Mouse (Mus musculus) large intestine, adult 2 months (tissue): ENCODE measurements around the gene Rab21. TPM values are rescaled to one million over a fixed set of nuclear protein-coding genes. Genes with fewer than 3 reads are reported as not detected.
"Not testable (repeated sequence)": the region's sequence is repeated elsewhere in the genome, so short reads cannot be mapped to it uniquely, and the experiment has no call there.

Experiments
- DNase-seq: peaks from one replicate; pipeline ENCODE4 v3.0.0-alpha.2; 2012; ENCODE audit warnings: low read depth, low spot score
- WGBS: fragments of 180-500 bp; shearing (Covaris S2); methylation state at CpG from one replicate; pipeline ENCODE4 v1.1.7; 2018; 5-methylcytosine and 5-hydroxymethylcytosine counted together
- polyA plus RNA-seq: library from polyadenylated mRNA; depleted of rRNA; stranded (reverse); fragments of >200 nt; gene quantifications from 2 replicates; pipeline ENCODE4 v1.2.3, GENCODE M21; 2012

The Rab21 gene
- polyA plus RNA-seq, 1 experiment: 12.0 TPM

DNA sequence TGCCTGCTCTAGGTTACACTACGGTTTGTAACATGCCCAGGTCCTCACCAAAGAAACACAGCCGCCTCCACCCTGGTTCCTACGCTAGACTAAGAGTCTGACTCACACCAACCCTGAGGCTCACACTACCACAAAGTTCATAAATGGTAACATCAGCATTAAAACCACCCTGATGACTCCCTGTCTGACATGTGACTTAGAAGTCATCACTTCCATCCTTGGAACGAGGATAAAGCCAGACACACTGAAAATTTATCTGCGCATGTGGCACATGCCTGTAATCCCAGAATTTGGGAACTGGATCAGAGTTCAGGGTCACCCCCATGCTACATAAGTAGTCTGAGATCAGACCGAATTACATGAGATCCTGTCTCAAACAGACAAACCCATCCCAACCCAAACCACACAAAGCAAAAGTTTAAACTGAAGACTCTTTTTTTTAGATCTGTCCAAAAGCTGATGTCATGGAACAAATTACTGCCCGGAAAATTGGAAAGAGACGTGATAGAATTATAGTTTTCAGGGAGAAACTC is 17.1 kb upstream of the Rab21 start:
- WGBS: 58% methylated on average over 8 of the region's 8 CpGs
- DNase-seq: no peak

DNA sequence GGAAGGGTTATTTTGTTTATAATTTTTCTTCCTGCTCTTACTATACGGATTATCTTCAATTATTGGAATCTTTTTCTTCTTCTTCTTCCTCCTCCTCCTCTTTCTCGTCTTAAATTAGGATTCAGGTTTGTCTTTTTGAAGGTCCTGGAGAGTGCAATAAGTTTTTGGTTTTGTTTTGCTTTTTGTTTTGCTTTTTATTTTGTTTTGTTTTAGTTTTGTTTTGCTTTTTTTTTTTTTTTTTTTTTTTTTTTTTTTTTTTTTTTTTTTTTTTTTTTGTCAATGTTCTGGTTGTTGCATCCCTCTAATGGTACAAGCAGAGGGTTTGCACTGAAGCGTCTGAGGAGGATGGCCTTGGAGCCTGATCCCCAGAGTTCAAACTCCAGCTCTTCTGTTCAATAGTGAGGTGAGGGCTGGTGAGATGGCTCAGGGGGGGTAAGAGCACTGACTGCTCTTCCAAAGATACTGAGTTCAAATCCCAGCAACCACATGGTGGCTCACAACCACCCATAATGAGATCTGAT is 13.7 kb upstream of the Rab21 start:
- no peak for DNase-seq
- WGBS: 68% methylated on average over 3 of the region's 3 CpGs

DNA sequence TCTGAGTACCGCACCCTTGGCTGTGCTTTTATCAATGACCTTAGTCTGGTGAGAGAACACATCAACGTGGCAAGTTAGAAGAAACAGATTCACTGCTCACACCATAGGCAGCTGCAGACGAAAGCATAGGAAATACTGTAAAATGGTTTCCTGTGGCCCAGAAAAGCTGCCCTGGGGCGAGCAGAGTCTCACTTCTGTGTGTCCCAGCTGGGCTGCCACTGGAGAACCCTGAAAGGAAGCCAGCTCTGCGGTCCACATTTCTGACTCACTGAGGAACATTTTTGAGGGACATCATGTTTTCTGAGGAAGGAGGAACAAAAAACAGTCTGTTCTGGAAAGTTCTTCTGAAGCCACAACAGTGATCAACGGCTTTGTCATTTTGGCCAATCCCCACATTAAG is 13.1 kb upstream of the Rab21 start:
- WGBS: 64% methylated on average over 6 of the region's 6 CpGs
- DNase-seq: no peak

DNA sequence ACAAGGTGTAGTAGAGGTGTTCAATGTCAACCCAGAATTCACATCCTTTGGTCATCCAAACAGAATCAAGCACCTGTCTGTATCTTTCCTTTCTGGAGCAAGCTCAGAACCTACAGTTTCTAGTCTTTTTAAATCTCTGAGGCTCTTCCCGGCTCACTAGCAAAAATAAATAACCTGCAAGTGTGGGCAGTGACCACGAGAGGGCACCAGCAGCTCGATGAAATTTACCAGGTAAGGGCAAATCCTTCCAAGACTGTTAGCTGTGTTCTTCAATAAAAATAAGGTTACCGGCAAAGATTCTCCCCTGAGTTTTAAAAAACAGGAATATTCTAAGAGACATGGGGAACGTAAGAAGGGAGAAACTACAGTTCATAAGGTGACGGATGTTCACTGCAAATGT is 7.9 kb upstream of the Rab21 start:
- DNase-seq: peak; percentile 52
- WGBS: 8% methylated on average over 6 of the region's 6 CpGs

DNA sequence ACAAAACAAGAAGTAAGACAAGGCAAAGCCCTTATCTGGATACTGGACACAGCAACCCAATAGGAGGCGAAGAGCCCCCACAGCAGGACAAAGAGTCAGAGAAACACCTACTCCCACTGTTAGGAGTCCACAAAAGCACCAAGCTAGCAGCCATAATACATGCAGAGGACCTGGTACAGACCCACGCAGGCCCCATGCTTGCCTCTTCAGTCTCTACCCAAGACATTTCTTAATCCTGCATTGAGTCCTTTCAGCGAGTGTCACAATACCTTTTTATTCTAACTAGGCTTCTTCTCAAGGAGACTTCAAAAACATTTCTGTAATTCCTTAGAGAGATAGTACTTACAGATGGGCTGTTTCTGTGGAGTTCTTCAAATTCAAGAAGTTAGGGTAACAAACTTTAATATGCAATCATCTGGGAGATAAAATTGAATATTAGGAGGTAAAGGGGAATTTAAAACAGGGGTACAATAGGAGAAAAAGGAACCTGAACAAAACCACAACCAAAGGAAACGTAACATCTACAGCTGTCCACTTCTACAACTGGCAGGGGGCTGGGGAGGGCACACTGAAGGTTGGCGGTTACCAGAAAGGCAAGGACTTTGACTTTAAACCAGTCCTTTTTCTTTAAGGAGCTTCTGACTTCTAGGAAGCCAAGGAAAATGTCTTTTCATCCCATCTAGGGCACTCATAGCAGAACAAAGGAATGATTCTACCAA is 6.1 kb upstream of the Rab21 start:
- WGBS: 87% methylated on average over 5 of the region's 5 CpGs
- DNase-seq: no peak

DNA sequence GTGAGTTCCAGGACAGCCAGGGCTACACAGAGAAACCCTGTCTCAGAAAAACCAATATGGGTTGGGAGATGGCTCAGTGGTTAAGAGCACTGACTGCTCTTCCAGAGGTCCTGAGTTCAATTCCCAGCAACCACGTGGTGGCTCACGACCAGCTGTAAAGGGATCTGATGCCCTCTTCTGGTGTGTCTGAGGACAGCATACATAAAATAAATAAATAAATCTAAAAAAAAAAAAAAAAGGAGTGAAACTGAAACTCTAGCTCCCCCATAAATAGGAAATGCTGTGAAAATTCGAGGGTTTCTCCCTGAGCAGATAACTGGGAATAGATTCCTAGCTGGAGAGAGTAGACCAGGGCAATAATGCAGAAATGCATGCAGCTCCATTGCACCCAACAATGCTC is 3.0 kb upstream of the Rab21 start:
- 53% methylated on average over 3 of the region's 3 CpGs for WGBS
- not testable (repeated sequence) for DNase-seq

DNA sequence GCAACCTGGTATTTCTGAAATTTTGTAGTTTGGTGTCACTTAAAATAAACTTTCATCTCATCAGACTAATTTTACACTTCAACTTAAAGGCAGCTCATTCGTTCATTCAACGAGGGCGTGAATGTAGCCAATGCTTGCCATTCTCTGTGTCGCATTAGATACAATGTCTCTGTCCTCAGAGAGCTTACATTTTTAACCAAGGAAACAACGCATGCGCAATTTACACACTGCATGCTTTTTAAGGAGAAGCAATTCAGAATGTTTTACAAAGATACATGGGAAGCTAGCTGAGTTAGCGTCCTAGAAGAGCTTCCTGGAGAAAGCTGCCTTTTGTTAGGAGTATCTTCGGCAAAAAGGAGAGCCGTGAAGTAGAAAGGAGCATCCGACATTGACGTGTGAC is 919 bp upstream of the Rab21 start:
- 76% methylated on average over 11 of the region's 11 CpGs for WGBS
- no peak for DNase-seq

DNA sequence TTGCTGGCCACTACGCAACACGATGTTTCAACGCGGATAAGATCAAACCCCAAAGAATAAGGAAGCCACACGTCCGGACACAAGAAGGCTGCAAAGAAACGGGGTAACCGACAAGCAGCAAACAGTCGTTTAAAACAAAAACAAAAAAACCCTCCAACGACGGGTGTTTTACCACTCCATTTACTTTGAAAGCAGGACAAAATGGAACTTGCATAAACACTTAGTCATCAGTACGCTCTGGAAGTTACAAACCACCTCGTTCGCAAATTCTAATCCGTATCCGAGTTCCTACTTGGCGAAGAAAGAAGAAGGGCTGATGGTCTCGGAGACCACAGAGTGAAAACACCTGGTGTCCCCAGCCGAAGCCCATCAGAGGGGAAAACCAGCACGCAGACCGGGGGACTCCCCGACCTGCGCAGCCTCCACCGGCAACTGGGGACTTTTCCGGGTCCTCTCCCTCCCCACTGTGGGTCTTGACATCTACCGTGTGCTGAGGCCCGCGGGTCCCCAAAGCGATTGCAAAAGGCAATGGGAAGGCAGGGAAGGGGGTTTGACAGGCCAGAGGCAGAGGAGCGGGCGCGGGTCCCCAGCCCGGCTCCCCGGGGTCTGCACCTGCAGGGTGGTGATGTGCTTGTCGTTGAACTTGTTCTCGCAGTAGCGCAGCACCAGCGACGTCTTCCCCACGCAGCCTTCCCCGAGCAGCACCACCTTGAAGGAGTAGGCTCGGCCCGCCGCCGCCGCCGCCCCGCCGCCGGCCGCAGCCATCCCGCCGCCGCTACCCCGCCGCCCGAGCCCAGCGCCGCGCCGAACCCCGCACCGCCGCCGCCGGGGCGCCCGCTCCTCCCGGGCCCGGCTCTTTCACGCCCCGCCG is 577 bp downstream of the Rab21 start:
- DNase-seq: no peak
- WGBS: under 1% methylated on average over 73 of the region's 73 CpGs

DNA sequence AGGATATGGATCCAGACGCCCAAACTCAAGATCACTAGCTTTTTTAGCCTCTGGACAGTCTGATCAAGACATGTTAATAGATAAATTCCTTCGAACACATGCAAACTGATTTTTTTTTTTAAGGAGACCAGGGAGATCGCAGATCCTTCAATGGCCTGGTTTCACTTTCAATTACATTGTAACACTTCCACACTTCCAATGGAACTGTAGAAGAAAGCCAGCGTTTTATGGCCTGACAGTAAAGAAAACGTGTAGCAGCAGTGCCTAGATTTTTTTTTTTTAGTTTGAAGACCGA is 1.2 kb downstream of the Rab21 start:
- under 1% methylated on average over 6 of the region's 6 CpGs for WGBS
- DNase-seq: peak; percentile 51

DNA sequence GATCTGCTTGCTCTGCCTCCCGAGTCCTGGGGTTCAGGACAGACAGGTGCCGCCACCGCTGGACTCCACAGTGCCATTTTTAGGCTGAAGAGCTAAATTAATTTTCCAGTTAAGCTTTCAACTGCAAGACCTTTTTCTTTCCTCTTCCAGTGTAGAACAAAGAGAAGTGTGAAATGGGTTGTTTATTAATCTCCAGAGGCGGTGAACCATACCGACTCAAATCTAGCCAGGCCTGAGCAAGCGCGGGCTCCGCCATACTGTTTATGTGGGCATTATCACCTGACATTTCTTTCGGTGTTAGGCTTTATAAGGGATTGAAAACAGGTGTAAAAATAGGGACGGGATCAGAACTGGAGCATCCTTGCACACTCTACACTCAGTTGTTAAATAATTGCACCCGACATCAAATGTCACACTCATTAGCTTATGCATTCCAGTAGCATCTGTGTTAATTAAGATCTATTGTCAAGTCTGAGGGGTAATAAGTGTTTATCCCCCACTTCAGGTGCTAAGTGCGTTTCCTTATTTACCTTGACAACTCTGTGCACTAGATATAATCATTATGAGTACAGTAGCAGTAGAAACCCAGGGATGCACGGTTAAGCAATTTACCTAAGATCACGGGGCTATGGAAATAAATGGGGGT is 1.6 kb downstream of the Rab21 start:
- no peak for DNase-seq

DNA sequence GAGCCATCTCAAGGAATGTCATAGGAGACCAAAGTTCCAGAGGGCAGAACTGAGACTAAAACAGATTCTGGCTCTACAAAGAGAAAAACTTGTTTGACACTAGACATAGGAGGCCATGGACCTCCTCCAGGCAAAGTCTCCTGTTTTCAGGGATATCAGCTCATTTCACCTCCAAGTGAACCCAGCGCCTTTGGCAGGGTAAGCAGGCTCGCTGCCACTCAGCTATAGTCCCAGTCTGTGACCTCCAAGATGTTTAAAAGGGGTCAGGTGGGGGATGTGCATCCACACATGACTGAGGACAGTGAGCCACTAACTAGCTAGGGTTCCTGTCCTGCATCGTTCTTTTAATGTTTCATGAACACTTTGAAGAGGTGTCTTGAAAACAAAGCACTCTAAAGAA is 2.7 kb downstream of the Rab21 start:
- 54% methylated on average over 3 of the region's 3 CpGs for WGBS
- no peak for DNase-seq

More for the DNA sequence above, 1.6 kb downstream of the Rab21 start:
- 59% methylated on average over 14 of the region's 14 CpGs for WGBS

DNA sequence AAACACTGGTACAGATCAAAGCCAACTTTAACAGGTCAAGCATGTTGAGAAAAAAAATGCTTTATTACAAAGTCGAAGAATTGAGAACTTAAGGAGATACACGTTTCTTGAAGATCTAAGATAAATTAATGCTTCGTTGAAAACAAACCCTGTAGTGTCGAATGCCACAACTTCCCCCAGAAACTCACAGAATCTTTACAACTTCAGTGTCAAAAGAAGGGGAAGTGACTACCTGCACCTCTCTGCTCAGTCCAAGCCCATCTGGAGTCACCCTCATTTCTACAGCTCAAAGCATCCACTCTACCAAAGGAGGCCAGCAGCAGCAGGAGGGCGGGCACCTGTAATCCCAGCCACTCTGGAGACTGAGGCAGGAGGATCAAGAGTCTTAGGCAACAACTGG is 3.2 kb downstream of the Rab21 start:
- WGBS: 77% methylated on average over 5 of the region's 5 CpGs
- DNase-seq: no peak

DNA sequence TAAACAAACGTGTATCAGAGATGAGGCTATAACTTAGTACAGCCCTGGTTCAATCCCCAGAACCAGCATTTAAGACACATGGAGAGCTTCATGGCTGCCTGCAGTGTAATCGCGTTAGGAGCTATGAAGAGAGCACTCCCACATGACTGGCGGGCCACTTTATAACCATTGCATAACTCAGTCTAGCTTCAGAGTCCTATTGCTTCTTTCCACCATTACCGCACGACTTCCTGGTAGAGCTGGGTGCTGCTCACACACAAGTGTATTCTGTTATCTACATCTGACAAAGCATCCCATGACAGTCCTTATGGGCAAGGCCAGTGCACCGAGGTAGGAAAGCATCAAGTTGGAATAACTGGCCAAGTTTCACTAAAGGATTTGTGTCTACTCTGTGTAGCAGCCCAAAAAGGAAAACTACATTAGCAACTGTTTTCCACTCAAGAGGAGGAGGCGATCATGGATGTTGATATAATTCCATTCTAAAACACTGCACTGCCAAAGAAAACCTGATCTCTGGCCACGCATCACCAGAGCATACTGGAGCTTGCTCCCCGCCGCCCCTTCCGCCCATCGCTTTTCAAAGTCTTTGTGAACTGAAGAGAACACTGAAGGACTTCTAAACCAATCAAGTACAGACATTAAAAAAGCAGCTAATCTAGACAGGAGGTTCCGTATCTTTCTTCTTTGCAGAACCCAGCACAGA is 4.0 kb downstream of the Rab21 start:
- WGBS: 60% methylated on average over 14 of the region's 14 CpGs
- DNase-seq: peak; percentile 53

DNA sequence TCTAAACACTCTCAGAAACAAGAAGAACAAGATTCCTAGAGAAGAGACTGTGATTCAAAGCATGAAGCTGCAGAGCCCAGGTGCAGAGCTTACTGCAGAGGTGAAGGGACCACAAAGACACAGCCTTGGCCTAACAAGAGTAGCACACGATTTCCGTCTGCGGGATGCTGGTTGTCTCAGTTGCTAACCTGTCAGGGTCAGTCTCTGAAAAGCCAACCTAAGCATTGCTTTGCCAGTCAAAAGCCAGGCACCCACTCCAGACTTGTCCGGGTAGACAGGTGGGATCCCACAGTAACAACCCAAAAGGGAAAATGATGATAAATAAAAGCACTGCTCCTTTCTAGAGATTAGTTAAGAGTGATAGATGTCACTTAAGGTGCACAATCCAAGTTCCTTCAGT is 6.2 kb downstream of the Rab21 start:
- WGBS: 91% methylated on average over 4 of the region's 4 CpGs
- no peak for DNase-seq

DNA sequence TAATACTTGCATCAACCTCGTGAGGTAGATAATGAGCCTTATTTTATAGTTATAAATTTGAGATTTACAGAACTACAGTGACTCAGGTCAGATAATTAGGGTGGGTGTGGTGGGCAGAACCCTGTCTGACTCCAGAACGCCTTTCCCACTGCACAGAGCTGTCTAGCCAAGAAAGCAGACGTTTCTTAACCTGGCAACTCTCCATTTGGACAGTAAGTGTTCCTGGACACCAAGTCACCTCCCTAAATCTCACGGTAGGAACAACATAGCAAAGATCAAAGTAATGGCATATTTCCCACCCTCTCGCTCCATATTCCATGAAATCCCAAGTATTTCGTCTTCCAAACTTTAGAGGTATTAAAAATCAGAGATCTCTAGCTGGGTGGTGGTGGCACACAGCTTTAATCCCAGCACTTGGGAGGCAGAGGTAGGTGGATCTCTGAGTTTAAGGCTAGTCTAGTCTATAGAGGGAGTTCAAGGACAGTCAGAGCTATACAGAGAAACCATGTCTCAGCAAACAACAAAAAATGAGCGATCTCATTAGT is 8.0 kb downstream of the Rab21 start:
- no peak for DNase-seq
- 53% methylated on average over 7 of the region's 7 CpGs for WGBS

DNA sequence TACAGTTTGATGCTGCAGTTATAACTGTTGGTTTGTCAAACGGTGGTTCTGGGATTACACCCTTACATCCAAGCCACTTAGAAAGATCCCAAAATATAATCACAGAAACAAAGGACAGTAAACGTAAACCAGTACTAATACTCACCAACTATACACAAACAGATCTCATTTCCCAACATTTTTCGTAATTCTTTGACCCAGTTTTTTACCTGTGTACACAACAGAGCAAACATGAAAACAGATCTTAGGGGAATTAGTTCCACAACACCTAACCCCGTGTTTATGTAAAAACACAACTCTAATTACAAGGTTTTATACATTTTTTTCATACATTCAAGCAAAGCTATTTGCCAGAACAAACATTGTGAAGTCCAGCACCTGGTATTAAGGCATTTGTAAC is 16.7 kb downstream of the Rab21 start:
- WGBS: 81% methylated on average over 4 of the region's 4 CpGs
- DNase-seq: no peak

DNA sequence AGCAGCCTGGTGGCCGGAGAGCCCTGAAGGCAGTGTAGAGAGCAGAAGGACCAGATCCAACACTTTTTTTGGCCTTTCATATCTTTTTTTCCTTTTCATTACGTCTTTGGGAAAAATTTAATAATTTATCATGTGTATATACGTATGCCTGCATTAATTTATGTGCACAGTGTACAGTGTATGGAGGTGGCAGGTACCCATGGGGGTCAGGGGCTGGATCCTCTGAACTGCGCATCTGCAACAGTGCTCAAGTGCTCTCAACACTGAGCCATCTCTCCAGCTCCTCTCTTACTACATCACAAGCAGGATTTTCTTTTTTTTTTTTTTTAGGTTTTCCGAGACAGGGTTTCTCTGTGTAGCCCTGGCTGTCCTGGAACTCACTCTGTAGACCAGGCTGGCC is 17.8 kb downstream of the Rab21 start:
- WGBS: 87% methylated on average over 5 of the region's 5 CpGs
- DNase-seq: no peak

DNA sequence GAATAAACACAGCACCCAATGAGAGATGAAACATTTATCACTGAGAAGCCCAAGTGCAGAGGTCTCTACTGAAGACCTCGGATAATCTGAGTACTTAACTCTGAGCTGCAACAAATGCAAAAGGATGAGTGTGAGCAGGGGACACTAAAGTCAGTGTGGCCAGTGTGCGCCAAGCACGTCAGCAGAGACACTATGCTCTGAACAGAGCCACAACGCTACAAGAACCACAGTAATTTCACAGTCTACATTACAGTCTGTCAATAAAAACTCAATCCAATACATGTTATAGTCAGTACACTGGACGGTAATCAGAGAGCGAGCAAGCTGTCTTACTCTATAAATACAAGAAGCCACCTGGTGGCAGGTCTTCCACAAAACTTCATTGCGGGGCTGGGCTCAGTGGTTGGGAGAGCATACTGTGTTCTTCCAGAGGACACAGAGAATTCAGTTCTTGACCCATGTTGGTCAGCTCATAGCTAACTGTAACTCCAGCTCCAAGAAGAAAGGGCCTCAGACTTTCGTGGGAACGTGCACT is 18.9 kb downstream of the Rab21 start:
- WGBS: 56% methylated on average over 9 of the region's 9 CpGs

DNA sequence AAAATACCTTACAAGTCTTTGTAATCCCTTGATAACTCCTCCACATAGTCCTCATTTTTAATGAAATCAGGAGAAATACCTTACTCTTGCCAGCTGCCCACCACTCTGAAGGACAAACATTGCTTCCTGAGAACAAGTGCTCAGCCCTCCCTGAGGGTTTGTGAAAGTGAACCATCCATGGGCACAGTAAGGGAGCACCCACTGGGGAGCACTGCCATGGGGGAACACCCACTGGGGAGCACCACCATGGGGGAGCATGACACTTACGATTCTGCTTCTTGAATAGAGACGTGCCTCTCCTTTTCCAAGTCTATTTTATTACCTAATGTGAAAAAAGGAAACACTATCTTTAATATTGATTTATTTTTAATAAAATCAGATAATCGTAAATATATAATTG is 20.2 kb downstream of the Rab21 start:
- no peak for DNase-seq
- WGBS: 95% methylated on average over 3 of the region's 3 CpGs

More for the DNA sequence above, 18.9 kb downstream of the Rab21 start:
- no peak for DNase-seq
